Mouse (Mus musculus) lung, postnatal 0 days (tissue): ENCODE results near the gene Pcsk6.

ENCODE experiments used
- CTCF ChIP-seq: IDR thresholded peaks from 2 replicates; pipeline ENCODE4 v1.5.1; 2016; ENCODE audit warnings: antibody characterized with exemption, mild to moderate bottlenecking
- EP300 ChIP-seq: IDR thresholded peaks from 2 replicates; pipeline ENCODE4 v1.6.1; 2016; ENCODE audit warnings: antibody characterized with exemption, mild to moderate bottlenecking, control low read depth

DNA sequence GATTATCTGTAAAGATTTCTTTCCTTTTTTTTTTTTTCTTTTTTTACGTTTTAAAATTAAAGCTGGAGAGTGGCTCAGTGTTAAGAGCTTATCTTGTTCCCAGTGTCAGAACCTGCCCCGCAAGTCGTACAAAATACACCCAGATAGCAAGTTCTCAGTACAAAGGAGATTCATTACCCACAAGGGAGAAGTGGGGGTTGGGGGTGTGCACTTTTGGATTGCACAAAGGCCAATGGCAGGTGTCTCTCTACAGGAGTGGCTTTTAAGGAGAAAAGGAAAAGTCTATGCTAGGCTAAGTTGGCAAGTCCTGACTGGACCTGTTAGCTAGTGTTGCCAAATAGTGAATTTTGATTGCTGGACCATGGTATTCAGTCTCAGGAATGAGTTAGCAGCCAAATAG, 140.3 kb downstream of the Pcsk6 start:
- TF ChIP-seq CTCF (no peak), EP300 (no peak)
